Mouse (Mus musculus) MEL (cell line): ENCODE results near the gene Rnf8.

Experiments
- CTCF ChIP-seq, 3 experiments: IDR thresholded peaks in 2 of 3; conservative IDR thresholded peaks in 1 of 3; 2 replicates each; pipeline ENCODE4 v1.5.1; 2011 to 2012; ENCODE audit warnings: low read length in 3 of 3, low read depth in 2 of 3, mild to moderate bottlenecking in 2 of 3, improper control_type of control experiment in 1 of 3, inconsistent platforms in 1 of 3, mixed read lengths in 1 of 3, moderate library complexity in 1 of 3; ENCODE audit not compliant: control insufficient read depth in 1 of 3, insufficient read depth in 1 of 3, poor library complexity in 1 of 3, severe bottlenecking in 1 of 3
- EP300 ChIP-seq, 2 experiments: IDR thresholded peaks; 2 replicates each; pipeline ENCODE4 v1.6.1; 2011; ENCODE audit warnings: improper control_type of control experiment in 2 of 2, low read length in 2 of 2, low read depth in 1 of 2, mild to moderate bottlenecking in 1 of 2
- ETS1 ChIP-seq: IDR thresholded peaks from 2 replicates; pipeline ENCODE4 v1.6.1; 2012; ENCODE audit warnings: low read depth, mild to moderate bottlenecking, inconsistent platforms, low read length, improper control_type of control experiment, moderate library complexity
- GATA1 ChIP-seq: IDR thresholded peaks from 2 replicates; pipeline ENCODE4 v1.6.1; 2011; ENCODE audit warnings: low read depth, low read length, improper control_type of control experiment
- NELFE ChIP-seq: IDR thresholded peaks from 2 replicates; pipeline ENCODE4 v1.6.1; 2011; ENCODE audit warnings: low read depth, low read length, improper control_type of control experiment
- POLR2A ChIP-seq, 2 experiments: IDR thresholded peaks; 2 replicates each; pipeline ENCODE4 v1.6.1; 2011 to 2012; ENCODE audit warnings: low read length in 2 of 2, mild to moderate bottlenecking in 2 of 2, control low read depth in 1 of 2, improper control_type of control experiment in 1 of 2, low read depth in 1 of 2, moderate library complexity in 1 of 2; ENCODE audit not compliant: control insufficient read depth in 1 of 2, insufficient read depth in 1 of 2, poor library complexity in 1 of 2
- RAD21 ChIP-seq: IDR thresholded peaks from 2 replicates; pipeline ENCODE4 v1.6.1; 2011; ENCODE audit warnings: mild to moderate bottlenecking, low read depth, low read length, improper control_type of control experiment
- RCOR1 ChIP-seq: IDR thresholded peaks from 2 replicates; pipeline ENCODE4 v1.6.1; 2012; ENCODE audit warnings: low read depth, mild to moderate bottlenecking, inconsistent platforms, low read length, improper control_type of control experiment
- SIN3A ChIP-seq: IDR thresholded peaks from 2 replicates; pipeline ENCODE4 v1.6.1; 2012; ENCODE audit warnings: low read length, improper control_type of control experiment, inconsistent platforms
- TCF12 ChIP-seq: IDR thresholded peaks from 2 replicates; pipeline ENCODE4 v1.6.1; 2014; ENCODE audit warnings: low read depth, mild to moderate bottlenecking, inconsistent platforms, low read length, improper control_type of control experiment, moderate library complexity
- ZC3H11A ChIP-seq: IDR thresholded peaks from 2 replicates; pipeline ENCODE4 v1.6.1; 2012; ENCODE audit warnings: low read depth, mild to moderate bottlenecking, inconsistent platforms, low read length, improper control_type of control experiment
- ZKSCAN1 ChIP-seq: IDR thresholded peaks from 2 replicates; pipeline ENCODE4 v1.6.1; 2012; ENCODE audit warnings: low read depth, mild to moderate bottlenecking, inconsistent platforms, low read length, improper control_type of control experiment, moderate library complexity
- ZNF384 ChIP-seq: IDR thresholded peaks from 2 replicates; pipeline ENCODE4 v1.6.1; 2012; ENCODE audit warnings: low read depth, mild to moderate bottlenecking, inconsistent platforms, low read length, improper control_type of control experiment

DNA sequence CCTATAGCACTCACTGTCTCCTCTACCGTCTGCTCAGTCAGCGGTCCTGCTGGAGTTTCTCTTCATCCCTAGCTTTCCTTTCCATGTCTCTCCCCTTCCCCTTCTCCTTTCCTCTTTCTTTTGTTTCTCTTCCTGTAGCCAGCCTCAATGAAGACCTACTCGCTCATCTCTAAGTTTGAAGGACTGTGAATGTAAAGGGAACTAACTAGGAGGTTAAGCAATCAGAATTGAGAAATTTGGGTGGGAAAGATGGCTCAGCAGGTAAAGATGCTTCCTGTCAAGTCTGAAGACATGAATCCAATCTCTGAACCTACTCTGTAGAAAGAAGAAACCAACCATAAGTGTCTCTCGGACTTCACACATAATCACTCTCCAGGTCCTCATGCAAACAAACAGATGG is 58.7 kb downstream of the Rnf8 start:
- TF ChIP-seq POLR2A (IDR thresholded peaks at IDR 0.05; ENCODE audit: control insufficient read depth in 1 of 2, insufficient read depth in 1 of 2, low read depth in 1 of 2, low read length in 2 of 2, poor library complexity in 1 of 2): no peak
- TF ChIP-seq CTCF (IDR thresholded peaks at IDR 0.05 in 2 of 3, conservative IDR thresholded peaks at IDR 0.05 in 1 of 3; ENCODE audit: control insufficient read depth in 1 of 3, insufficient read depth in 1 of 3, low read depth in 2 of 3, low read length in 3 of 3, poor library complexity in 1 of 3, severe bottlenecking in 1 of 3): no peak
- TF ChIP-seq EP300 (IDR thresholded peaks at IDR 0.05; ENCODE audit: low read depth in 1 of 2, low read length in 2 of 2): no peak
- no peak for TF ChIP-seq ZC3H11A
- TF ChIP-seq RAD21: no peak
- no peak for TF ChIP-seq TCF12
- no peak for TF ChIP-seq ETS1
- TF ChIP-seq SIN3A: no peak
- TF ChIP-seq NELFE: no peak
- no peak for TF ChIP-seq ZKSCAN1
- TF ChIP-seq ZNF384: no peak
- TF ChIP-seq RCOR1: no peak
- TF ChIP-seq GATA1: no peak
